Mouse (Mus musculus) left cerebral cortex, adult 8-10 months (tissue): ENCODE measurements around the gene Tor1aip2. TPM values are rescaled to one million over a fixed set of nuclear protein-coding genes. Genes with fewer than 3 reads are reported as not detected.

Source experiments
- DNase-seq, 2 experiments: peaks; one replicate each; pipeline ENCODE4 v3.0.0; 2022; ENCODE audit warnings: low spot score in 2 of 2
- total RNA-seq, 4 experiments: library from RNA; stranded (reverse); gene quantifications; 2 replicates each; pipeline ENCODE4 v1.2.4; 2022

The Tor1aip2 gene
- total RNA-seq, 4 experiments from 2014 or later: 42.4 to 47.1 (median 46.4) TPM

DNA sequence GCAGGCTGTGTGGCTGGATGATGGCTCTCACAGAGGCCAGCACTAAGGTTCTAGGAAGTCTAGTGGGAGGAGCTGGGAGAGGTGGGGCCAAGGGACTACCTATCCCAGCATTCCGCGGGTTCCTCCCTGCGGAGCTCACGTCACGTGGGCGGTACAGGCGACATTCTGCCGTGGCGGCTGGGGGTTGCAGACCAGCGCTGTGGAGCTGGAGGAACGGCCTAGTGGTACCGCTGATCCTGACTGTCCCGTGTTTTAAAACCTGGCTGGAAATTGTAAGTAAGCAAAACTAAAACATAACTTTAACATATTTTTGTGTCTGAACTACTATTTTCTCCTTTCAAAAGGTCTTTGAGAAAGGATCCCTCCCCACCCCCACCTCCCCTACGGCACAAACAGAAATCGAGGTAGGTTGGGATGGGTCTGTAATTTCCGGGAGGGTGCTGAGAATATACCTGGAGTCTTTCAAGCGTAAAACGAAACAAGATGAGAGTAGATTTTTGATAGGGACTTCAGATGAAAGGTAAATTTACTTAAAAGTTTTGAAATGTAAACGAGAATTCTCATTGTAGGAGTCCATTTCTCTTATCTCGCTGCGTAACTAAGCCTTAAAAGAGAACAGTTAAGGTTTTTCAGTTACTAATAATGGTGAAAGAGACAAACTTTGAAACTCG lies 5.7 kb downstream of the Tor1aip2 start:
- DNase-seq: peak; percentile 77 to 90

DNA sequence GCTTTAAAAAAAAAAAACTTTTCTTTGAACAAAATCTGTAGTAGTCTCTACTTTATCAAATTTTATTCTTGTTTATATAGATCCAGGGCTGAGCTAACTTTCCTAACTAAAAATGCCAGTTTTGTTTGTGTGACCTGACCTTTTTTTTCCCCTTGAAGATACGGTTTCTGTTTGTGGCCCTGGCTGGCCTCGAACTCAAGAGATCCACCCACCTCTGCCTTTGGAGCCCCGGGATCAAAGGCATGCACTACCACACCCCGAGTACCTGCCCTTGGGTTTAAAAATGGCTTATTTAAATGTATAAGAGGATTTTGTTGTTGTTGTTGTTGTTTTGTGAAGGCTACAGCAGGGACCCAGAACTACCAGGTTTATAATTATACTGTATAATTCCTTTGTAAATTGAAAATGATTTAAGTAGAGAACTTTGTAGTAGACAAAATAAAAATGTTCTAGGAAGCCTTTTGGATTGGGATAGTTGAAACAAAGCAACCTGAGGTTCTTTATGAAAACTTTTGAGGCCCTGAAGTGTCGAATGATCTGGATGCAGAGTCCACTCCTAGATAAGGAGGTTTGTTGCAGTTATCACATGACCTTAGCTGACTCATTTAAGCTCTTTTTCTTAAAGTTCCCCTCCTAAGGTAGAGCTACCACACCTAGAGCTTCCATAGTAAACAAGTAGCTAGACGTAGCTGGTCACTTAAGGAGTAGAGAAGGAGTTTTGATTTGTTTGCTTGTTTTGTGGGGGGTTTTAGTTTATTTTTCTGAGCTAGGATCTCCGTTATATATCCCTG lies 6.4 kb downstream of the Tor1aip2 start:
- no peak for DNase-seq

DNA sequence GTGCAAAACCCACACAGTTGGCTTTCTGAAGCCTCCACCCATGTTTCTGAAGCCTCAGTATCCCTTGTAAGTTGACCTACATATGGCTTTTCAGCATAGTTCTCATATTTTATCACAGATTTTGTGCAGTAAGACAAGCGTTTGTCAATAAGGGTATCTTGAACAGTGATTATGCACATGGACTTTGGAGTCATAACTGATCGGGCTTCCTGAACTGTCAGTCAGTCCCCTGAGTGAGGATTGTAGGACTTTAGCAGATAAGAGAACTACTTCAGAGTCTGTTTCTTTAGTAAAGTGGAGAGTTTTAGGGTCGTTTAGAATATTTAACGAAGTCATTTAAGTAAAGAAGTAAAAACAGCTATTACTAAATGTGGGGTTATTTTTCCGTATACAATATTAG lies 7.3 kb downstream of the Tor1aip2 start:
- no peak for DNase-seq

DNA sequence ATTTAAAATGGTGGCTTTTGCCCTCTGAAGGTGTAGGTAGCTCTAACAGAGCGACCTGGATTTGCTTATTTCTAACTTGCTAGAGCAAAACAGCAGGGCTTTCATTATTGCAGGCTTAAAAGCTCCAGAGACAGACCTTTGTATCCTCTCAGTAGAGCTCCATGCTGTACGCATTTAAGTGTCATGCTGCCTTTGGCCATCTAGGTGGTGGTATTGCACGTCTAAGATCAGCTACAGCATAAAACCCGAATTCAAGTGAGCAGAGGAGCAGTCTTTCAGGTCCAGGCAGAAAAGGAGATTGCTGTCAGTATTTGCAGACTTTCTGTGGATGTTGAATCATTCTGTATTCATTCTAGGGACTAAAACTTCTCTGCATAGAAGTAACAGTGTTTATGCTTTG lies 7.8 kb downstream of the Tor1aip2 start:
- DNase-seq: no peak

DNA sequence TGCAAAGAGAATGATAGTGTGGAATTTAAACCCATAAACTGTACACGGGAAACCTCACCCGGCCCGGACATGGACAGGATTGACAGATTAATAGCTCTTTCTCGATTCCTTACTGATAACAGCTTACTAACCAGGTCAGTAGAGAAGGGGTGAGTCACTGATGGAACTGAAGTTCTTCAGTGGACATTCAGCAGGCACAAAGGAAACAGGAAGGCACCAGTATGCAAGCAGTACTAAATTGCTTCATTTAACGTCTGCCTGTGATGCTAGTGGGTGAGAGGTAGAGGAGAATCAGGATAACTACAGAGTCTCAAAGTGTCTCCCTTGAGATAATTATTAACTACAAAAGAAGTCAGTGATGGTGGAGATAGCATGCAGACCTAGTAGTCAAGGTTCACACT lies 9.0 kb downstream of the Tor1aip2 start:
- DNase-seq: no peak

DNA sequence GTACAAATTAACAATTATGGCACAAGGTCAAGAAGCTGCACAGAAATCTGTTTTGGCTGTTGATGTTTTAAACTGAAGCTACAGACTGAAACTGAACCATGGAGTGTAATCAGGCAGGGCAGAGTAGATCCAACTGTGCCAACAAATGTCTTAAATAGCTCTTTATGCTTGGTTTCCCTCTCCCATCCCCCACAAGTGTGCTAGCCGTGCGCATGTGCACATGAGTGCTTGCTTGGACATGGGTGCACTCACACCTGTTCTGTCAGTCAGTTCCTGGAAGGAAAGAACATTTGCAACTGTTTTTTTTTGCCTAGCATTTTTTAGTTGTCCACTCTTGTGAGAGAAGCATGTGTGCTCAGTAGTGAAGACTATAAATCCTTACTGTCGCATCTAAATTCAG lies 11.5 kb downstream of the Tor1aip2 start:
- DNase-seq: no peak

DNA sequence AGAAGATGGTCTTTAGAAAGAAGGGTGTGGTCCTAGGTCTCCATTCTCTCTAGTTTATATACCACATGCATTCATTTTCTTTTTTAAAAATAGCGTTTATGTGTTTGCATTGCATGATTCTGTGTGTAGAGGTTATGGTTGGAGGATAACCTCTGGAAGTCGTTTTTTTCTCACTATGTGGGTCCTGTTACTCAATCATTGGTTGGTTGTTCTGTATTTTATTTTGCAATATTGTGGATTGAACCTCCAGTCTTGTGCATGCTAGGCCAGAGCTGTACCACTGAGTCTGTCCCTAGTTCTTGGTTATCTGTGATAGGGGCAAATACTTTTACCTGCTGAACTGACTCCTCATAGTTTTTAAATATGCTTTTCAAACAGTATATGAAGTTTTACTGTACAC lies 23.0 kb downstream of the Tor1aip2 start:
- no peak for DNase-seq

DNA sequence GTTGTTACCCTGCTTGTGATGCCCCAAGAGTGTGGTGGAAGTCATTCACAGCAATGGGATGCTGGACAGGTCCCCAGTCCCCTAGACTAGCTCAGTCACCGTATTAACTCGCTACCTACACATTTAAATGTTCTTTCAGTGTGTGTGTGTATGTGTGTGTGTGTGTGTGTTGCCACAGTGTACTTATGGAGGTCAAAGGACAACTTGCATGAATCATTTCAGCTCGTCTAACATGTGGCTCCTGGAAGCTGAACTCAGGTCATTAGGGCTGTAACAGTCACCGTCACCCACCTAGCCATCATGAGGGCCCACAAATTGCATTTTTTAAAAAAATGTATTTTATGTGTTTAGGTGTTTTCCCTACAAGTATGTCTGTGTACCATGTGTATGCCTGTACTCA lies 27.0 kb downstream of the Tor1aip2 start:
- DNase-seq: no peak

DNA sequence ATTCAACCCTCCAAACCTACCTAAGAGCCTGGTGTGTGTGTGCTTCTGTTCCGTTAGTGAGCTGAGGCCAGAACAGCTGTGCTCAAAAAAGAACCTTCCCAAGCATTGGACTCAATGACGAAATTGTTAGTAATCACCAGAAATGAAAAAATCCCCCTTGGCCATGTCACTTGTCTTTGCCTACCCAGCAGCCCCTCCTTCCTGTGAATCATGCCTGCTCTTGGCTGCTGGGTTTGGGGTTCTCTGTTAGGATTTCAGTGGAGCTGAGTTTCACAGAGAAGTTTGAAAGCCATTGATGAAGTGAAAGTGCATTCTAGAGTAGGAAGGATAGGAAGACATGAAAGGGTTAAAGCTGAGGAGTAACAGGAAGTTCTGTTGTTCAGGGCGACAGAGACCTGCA lies 30.9 kb downstream of the Tor1aip2 start:
- no peak for DNase-seq

DNA sequence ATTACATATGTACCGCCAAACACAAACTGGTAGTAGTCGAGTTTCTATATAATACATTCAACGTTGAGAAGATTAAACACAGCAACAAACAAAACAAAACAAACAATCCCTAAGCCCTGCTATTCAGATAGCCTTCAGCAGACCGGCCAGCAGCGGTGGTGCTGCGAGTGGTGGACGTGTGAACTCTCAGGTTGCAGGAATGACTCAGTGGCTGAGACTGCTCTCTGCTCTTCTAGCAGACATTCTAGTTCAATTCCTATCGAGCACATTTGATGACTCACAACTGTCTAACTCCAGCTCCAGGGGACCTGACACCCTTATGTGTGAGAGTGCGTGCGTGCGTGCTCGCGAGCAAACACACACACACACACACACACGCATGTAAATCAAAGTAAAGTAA lies 34.9 kb downstream of the Tor1aip2 start:
- no peak for DNase-seq

DNA sequence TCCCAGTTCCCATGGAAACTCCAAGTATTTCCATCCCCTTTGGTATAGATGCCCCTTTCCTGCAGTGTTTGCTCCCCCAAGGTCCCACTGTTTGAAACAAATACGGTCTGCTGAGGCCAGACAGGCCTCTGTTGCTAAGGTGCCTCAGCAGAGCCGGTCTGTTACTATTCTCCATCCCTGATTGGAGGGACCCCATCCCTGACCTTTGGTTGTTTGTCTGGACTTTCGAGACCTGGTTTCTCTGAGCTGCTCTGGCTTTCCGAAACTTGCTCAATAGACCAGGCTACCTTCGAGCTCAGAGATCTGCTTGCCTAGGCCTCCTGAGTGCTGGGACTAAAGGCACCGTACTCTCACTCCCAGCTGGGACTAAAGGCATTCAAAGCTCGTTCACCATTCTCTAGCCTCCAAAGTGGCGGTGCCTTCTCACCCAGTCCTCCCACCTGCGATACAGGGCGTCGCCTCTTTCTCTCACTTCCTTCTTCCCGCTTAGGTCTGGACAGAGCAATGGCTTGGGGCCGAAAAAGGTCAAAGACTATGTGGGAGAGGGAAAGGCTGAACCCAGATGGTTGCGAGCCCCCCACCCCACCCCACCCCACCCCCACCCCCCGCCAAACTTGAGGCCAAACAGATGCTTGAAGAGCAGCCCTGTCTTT lies 38.1 kb downstream of the Tor1aip2 start:
- no peak for DNase-seq

DNA sequence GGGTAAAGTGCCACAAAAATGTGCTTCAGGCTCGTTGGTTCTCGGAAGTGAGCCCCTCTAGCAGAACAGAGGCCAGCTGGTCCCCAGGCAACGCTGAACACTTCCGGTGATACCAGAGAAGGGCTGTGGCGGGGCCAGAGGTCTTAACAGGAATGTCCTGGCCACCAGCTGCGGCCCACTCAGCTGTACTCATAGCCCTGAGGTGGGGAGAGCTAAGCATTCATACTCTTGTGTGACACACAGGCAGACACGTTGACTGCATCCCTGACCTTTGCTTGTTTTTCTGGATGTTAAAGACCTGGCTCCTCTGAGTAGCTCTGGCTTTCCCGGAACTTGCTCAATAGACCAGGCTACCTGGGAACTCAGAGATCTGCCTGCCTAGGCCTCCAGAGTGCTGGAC lies 39.4 kb downstream of the Tor1aip2 start:
- DNase-seq: no peak

DNA sequence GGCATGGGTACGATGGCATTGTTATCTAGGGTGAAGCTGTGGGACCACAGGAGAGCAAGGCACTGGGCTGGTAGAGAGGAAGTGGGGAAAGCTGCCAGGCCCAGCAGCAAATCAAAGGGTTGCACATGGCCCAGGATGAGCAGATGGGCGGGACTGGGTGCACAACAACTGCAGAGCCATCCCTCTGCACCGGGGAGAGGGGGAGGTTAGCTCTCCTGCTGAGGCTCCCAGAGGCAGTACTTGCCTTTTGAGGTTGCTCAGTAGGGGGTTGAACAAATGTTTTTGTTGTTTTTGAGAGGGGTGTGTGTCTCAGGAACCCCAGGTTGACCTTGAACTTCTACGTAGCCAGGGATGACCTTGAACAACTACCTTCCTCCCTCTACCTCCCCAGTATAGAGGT lies 41.3 kb downstream of the Tor1aip2 start:
- no peak for DNase-seq

DNA sequence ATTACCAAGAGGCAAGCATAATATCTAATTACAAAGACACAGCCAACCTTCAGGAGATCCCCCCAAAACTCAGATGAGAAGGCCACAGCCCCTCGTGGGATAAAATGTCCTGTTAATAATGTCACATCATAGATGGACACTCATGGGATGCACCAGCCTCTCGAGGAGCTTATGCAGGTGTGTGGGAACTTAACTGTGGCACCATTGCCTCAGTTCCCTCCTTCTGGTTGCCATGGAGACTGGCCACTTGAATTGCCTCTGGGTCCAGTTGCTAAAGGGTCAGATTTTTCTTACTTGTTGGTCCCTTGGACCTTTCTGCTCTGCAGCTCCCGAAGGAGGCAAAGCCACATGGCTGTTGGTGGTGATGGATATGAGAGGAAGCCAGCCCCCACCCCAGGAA lies 42.5 kb downstream of the Tor1aip2 start:
- no peak for DNase-seq

DNA sequence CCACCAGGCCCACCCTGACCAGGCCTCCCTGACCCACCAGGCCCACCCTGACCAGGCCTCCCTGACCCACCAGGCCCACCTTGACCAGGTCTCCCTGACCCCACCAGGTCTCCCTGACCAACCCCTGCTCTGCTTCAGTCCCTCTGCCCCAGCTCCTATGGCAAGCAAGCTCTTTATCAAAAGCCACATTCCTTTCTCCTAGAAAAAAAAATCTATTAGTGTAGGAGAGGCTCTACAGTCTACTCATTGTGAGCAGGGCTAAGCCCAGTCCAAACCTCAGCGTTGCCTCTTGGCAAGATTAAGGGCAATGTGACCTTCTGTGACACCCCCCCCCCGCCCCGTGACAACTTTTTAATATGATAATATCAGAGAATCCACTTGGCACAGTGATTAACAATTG lies 49.4 kb downstream of the Tor1aip2 start:
- no peak for DNase-seq

DNA sequence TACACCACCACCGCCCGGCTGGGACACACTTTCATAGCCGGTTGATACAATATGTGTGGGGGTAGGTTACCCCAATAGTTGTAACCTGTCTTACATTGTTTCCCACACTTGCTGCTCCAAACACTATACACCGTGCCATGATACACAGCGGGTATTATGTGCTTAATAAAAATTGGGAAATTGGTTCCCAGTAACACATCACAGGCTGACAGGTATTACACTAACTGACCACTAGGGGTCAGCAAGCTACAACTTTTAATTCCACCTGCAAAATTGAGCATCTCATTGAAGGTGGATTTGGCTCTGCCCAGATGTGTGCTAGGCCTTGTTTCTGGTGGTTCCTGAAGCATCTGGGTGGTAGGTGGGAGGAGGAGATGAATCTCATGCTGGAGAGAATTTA lies 50.6 kb downstream of the Tor1aip2 start:
- DNase-seq: no peak

DNA sequence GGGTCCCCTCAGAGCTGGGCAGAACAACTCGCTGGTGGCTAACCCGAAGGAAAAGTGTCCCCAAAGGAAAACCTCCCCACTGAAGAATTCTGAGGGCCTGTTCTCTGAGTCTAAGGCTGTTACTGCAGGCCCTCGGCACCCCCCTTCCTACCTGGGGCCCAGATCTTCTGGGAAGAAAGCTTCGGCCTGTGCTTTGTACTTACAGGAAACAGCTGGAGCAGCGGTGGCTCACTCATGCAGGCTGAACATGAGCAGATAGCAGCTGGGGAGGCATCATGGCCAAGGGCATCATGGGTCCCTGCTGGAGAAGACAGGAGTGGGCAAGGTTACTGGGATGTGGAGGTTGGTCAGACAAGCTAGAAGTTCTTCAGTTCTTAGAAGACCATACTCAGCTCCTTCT lies 52.4 kb downstream of the Tor1aip2 start:
- DNase-seq: no peak

DNA sequence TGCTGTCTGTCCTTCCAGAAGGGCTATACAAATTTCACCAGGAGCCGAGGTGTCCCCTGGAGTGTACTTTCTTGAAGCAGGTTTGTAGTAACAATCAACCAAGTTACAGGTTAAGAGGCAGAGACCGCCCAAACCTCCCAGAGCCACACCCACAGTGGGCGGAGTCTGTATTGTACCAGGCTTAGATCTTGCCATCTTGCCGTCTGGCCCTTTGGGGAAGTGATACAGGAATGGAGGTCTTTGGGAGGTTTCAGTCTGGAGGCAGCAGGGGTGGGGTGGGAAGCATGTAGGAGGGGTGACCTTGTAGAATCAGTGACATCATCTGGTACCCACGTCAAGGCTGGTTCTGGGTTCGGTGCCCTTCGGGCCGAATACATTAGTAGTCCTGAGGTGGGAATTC lies 54.4 kb downstream of the Tor1aip2 start:
- DNase-seq: no peak

DNA sequence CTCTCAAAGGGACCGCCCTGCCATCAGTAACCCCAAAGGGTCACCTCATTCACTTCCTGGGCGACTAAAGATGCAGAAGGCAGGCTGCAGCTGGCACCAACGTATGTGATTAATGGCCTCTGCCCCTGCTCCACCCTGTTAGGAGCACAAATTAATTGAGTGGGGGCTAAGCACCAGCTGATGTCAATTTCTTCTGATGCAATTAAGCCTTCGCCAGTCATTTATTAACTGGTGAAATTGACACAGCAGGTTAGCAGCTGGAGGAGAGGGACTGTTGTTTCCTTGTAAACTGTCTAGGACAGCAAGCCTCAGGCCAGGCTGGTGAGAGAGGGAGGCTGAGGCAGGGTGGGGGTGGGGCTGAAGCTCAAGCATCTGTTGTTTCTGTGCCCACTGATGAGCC lies 54.8 kb downstream of the Tor1aip2 start:
- no peak for DNase-seq

DNA sequence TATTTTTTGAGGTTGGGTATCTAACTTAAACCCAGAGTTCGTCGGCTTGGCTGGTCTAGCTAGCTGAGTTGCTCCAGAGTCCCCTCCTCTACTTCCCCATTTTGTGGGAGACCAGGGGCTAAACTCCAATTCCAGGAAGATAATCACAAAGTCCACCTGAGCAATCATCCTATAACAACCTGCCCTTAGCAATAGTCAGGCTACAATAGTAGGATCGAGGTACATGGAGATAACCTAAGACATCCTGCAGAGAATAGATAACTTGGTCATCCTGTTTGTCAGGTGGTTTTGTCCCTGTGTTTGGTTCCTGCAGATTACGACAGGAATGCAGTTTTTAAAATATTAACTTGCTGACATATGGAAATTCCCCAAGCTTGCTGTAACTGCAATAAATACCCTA lies 56.6 kb downstream of the Tor1aip2 start:
- no peak for DNase-seq

DNA sequence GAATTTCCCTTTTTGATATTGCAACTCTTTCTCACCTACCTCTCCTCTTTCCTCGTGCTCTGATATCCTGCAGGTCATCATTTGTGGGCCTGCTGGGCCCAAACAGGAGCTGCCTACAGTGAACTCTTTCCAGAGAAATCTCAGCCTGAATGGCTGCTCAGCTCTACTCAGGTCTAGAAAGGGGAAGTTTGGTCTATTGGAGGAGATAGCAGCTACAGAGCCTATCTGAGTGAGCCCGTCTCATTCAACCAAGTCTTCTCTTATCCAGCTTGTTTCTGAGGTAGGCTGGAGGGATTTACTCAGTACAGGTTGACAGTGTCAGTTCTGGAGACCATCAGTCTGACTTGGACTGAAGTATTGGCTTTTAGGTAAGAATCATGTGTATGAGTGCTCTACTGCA lies 68.6 kb downstream of the Tor1aip2 start:
- no peak for DNase-seq

DNA sequence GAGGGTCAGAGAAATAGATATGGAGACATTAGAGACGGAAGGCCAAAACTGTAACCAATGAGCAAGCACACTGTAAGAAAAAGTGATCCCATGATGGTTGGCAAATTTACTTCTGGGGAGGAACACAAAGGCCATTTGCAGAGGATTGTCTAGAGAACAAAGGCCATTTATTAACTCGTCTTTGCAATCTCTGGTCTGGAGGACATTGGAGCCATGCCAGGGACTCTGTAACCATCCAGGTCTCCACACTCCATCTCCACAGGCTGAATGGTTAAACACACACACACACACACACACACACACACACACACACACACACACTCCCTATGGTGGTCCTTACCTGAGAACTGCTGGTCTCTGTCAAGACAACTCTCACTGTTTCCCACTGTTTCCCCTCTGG lies 70.2 kb downstream of the Tor1aip2 start:
- no peak for DNase-seq

DNA sequence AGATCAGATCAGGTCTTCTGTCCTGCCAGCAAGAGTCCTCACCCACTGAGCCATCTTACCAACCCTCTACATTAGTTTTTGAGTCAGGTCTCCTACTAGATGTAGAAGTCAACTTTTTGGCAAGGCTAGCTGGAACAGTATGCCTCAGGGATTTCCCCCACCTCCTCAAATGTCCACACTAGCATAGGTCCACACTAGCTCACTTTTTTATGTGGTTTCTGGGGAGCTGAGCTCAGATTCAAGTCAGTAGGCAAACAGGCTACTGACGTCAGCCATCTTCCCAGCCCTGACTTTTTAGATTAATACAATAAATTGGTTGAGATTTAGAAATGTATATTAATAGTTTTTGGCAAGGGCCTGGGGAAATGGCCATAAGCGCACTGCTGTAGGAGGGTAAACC lies 72.2 kb downstream of the Tor1aip2 start:
- no peak for DNase-seq
